Mouse (Mus musculus): Measurements from ENCODE around the gene Dhx34. TPM values are rescaled to one million over a fixed set of nuclear protein-coding genes. Genes with fewer than 3 reads are reported as not detected.
"Not testable (repeated sequence)": the region's sequence is repeated elsewhere in the genome, so short reads cannot be mapped to it uniquely, and the experiment has no call there.

Dhx34 gene
- 9.0 and 10.3 TPM in 2 replicates for polyA plus RNA-seq (2014; fragmentation: Nextera tagmentation; extraction: Ambion mirVana)

DNA sequence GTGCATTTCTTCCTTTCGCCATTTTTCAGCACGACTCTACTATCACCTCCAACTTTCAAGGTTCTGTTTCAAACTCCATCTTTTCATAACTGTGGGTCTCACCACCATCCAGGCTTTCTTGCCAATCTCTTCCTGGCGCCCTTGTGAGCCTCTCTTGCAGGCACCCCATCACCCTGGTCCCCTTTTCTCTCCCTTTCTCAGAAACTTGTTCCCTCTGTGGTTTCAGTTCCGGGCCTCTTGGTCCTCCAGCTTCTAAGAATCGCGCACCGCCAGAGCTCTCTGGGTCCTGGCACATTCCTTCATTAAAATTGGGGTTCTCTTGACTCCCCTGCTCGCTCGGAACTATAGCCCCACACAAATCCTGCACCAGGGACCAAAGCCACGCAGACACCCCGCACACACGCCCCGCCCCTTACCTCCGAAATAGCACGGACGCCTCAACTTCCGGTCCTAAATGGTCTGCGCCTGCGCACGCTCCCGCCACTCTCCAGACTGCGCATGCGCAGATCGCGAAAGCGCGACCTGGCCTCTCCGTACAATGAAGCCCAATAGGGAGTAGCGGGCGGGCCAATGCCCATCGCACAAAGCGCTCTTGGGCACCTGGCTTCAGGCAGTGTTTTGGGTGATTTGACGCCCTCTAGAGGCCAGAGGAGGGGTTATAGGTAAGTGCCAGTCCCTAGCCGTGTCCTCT lies at the start of gene Dhx34:
Dhx34 (minus strand) TSS at position 456 of the 691 bp plus-strand sequence.
- Histone ChIP-seq H3K4me3 (ENCODE audit: low read depth, low read length) (peak within 1 kb of the TSS; percentile 59), H3K27me3 (ENCODE audit: control insufficient read depth, insufficient read depth, low read length) (no peaks in the 10 kb centered on the region), H3K9me3 (ENCODE audit: control insufficient read depth, low read length) (no peaks in the 10 kb centered on the region), H3K9ac (ENCODE audit: low read length) (peak within 1 kb of the TSS; percentile 76), H3K4me1 (ENCODE audit: control insufficient read depth, insufficient read depth, low read length) (peaks cover 4% of the 10 kb centered on the region), H3K36me3 (ENCODE audit: control insufficient read depth, insufficient read depth, low read length) (no peaks in the 10 kb centered on the region; the same call in 1 of the 2 replicates), H3K27ac (ENCODE audit: low read depth, low read length) (no peak within 1 kb of the TSS), H3K4me2 (peak within 1 kb of the TSS; percentile 65)
- DNase-seq (ENCODE audit: low spot score, missing footprints) (peak; percentile 100), ATAC-seq (ENCODE audit: low FRiP score) (peak; percentile 96)
- WGBS, result 2% methylated on average over 34 of the region's 34 CpGs

DNA sequence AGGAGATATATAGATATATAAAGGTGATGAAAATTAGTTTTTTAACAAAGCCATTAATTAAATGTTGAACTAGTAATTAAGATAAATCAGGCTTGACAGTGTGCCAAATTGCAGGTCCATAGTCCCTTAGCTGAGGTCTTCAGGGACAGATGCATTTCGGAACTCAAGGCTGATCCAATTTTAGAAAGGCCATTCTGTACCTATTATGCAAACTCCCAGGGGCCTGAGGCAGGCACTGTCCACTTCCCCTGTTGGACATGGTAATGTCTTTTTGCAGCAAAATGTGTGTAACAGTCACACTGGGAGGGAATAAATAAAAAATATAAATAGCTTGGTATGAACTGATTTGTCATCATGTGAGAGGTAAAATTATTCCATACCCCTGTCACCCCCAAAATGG lies 49.3 kb upstream of the Dhx34 start:
- Histone ChIP-seq H3K4me2 (no peak overlapping the region), H3K27me3 (ENCODE audit: control insufficient read depth, insufficient read depth, low read length) (peaks cover 3% of the 10 kb centered on the region), H3K27ac (ENCODE audit: low read depth, low read length) (no peak overlapping the region), H3K4me3 (ENCODE audit: low read depth, low read length) (no peak overlapping the region), H3K4me1 (ENCODE audit: control insufficient read depth, insufficient read depth, low read length) (peaks cover 17% of the 10 kb centered on the region), H3K36me3 (ENCODE audit: control insufficient read depth, insufficient read depth, low read length) (peaks cover 5% of the 10 kb centered on the region; the same call in 1 of the 2 replicates), H3K9ac (ENCODE audit: low read length) (no peak overlapping the region), H3K9me3 (ENCODE audit: control insufficient read depth, low read length) (no peaks in the 10 kb centered on the region)
- no peak for ATAC-seq (ENCODE audit: low FRiP score)
- peak; percentile 2 for DNase-seq (ENCODE audit: low spot score, missing footprints)
- 80% methylated on average over 1 of the region's 1 CpGs for WGBS

DNA sequence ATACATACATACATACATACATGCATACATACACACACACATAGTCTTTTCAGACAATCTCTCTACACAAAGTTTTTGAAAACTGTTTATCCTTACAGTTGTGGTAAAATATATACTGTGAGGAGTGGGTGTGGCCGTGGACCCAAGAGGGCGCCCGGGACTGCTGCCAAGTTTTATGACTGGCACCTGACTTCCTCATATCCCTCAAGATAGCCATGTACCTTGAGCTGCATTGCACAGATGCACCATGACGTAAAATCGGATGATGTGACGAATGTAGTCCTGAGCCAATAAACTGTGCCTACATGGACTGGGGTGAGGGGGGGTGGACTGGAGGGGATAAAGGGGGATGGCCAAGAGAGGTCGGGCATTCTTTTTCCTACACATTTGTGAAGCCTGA lies 44.8 kb upstream of the Dhx34 start:
- DNase-seq (ENCODE audit: low spot score, missing footprints); H3K27ac ChIP-seq (ENCODE audit: low read depth, low read length); H3K4me2 ChIP-seq; H3K4me1 ChIP-seq (ENCODE audit: control insufficient read depth, insufficient read depth, low read length); H3K9me3 ChIP-seq (ENCODE audit: control insufficient read depth, low read length); H3K4me3 ChIP-seq (ENCODE audit: low read depth, low read length); H3K27me3 ChIP-seq (ENCODE audit: control insufficient read depth, insufficient read depth, low read length); ATAC-seq (ENCODE audit: low FRiP score); H3K9ac ChIP-seq (ENCODE audit: low read length); H3K36me3 ChIP-seq (ENCODE audit: control insufficient read depth, insufficient read depth, low read length): not testable (repeated sequence)
- 91% methylated on average over 7 of the region's 7 CpGs for WGBS

DNA sequence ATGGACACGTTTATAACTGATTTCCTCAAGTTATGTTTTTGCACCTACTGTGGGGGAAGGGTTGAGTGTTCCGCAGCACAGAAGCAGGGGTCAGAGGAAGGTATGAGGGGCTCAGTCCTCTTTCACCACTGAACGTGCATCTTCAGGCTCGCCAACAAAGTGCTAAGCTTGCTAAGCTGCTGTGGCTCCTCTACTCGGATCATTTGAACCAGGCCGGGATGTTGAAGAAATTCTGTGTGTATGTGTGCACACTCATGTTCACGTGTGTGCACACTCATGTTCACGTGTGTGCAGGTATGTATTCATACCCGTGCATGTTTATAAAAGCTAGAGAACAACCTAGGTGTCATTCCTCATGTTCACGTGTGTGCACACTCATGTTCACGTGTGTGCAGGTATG lies 44.0 kb upstream of the Dhx34 start:
- Histone ChIP-seq H3K9ac (ENCODE audit: low read length) (no peak overlapping the region), H3K27ac (ENCODE audit: low read depth, low read length) (no peak overlapping the region), H3K36me3 (ENCODE audit: control insufficient read depth, insufficient read depth, low read length) (no peaks in the 10 kb centered on the region), H3K27me3 (ENCODE audit: control insufficient read depth, insufficient read depth, low read length) (no peaks in the 10 kb centered on the region; the same call in 1 of the 2 replicates), H3K9me3 (ENCODE audit: control insufficient read depth, low read length) (no peaks in the 10 kb centered on the region; the same call in 1 of the 2 replicates), H3K4me2 (no peak overlapping the region), H3K4me3 (ENCODE audit: low read depth, low read length) (no peak overlapping the region), H3K4me1 (ENCODE audit: control insufficient read depth, insufficient read depth, low read length) (no peaks in the 10 kb centered on the region)
- ATAC-seq (ENCODE audit: low FRiP score), result no peak
- WGBS, result 87% methylated on average over 11 of the region's 11 CpGs
- peak; percentile 68 for DNase-seq (ENCODE audit: low spot score, missing footprints)

DNA sequence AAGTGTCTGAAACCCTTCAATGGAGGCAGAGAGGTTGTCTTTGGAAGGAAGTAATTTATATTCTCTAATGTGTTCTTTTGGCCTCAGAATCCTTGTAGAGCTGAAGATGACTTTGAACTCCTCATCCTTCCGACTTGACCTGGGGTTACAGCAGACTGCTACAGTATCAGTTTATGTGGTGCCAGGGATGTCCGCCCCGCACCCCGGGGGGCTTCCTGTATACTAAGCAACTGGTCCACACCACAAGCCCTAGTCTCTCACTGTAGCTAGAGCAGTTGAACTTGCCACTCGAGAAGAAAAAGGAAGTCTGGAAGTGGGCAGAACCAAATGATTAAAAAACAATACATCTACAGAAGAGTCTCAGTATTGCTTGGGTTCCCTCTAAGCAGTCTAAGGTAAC lies 42.0 kb upstream of the Dhx34 start:
- no peak for DNase-seq (ENCODE audit: low spot score, missing footprints)
- no peaks in the 10 kb centered on the region for H3K4me1 ChIP-seq (ENCODE audit: control insufficient read depth, insufficient read depth, low read length)
- WGBS, result 77% methylated on average over 5 of the region's 5 CpGs
- no peak for ATAC-seq (ENCODE audit: low FRiP score)
- H3K27me3 ChIP-seq (ENCODE audit: control insufficient read depth, insufficient read depth, low read length), result no peaks in the 10 kb centered on the region
- no peaks in the 10 kb centered on the region for H3K36me3 ChIP-seq (ENCODE audit: control insufficient read depth, insufficient read depth, low read length)
- no peak overlapping the region for H3K27ac ChIP-seq (ENCODE audit: low read depth, low read length)
- H3K9ac ChIP-seq (ENCODE audit: low read length), result no peak overlapping the region
- H3K4me2 ChIP-seq, result no peak overlapping the region
- H3K9me3 ChIP-seq (ENCODE audit: control insufficient read depth, low read length), result no peaks in the 10 kb centered on the region; the same call in 1 of the 2 replicates
- H3K4me3 ChIP-seq (ENCODE audit: low read depth, low read length), result no peak overlapping the region

DNA sequence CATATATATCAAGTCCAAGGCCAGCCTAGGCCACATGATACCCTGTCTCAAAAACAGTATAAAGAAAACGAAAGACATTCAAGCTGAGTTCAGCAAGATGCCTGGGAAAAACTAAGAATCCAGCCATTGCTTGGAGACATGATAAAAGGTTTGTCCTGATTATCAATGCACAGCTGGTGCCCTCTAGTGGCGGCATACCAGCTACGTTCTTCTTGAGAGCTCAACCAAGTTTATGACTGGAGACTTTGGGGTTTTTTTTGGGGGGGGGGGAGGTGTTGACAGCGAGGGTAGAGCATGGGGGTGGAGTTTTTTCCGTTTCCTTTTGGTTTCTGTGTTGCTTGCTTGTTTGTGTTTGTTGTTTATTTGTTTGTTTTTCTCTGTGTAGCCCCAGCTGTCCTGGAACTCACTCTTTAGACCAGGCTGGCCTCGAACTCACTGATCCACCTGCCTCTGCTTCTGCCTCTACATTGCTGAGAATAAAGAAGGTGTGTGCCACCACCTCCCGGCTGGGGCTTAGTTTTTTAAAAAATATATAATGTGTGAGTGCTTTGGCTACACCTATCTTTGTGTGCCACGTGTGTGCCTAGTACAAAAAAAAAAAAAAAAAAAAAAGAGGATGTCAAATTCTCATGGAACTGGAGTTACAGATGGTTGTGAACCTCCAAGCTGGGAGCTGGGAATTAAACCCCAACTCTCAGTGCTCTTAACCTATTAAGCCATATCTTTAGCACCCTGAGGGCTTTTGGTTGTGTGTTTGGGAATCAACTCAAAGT lies 41.4 kb upstream of the Dhx34 start:
- 28% methylated on average over 8 of the region's 8 CpGs for WGBS
- no peak for ATAC-seq (ENCODE audit: low FRiP score)
- no peak overlapping the region for H3K4me2 ChIP-seq

DNA sequence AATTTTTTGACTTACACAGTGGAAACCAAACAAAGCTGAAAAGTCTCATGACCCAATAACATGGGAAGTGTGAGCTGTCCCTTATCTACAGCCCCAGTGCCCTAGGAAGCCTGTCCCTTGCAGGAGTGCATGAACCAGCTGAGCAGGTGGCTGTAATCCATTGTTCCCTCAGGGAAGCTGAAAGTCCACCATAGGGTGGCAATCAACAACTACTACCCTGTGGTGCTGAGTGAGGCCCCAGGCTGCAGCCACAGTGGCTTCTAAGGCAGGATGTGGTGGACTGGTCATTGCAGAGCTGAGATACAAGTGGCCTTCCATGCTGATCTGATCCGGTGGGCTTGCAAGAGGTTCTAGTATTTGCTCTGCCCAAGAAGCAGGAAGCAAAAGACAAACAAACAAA lies 39.3 kb upstream of the Dhx34 start:
- Histone ChIP-seq H3K4me1 (ENCODE audit: control insufficient read depth, insufficient read depth, low read length) (no peaks in the 10 kb centered on the region), H3K27me3 (ENCODE audit: control insufficient read depth, insufficient read depth, low read length) (no peaks in the 10 kb centered on the region), H3K27ac (ENCODE audit: low read depth, low read length) (no peak overlapping the region), H3K9me3 (ENCODE audit: control insufficient read depth, low read length) (no peaks in the 10 kb centered on the region; the same call in 1 of the 2 replicates), H3K4me3 (ENCODE audit: low read depth, low read length) (no peak overlapping the region), H3K36me3 (ENCODE audit: control insufficient read depth, insufficient read depth, low read length) (no peaks in the 10 kb centered on the region), H3K9ac (ENCODE audit: low read length) (no peak overlapping the region), H3K4me2 (no peak overlapping the region)
- ATAC-seq (ENCODE audit: low FRiP score) (no peak), DNase-seq (ENCODE audit: low spot score, missing footprints) (no peak)
- WGBS, result 60% methylated on average over 1 of the region's 1 CpGs

More for the DNA sequence above, 41.4 kb upstream of the Dhx34 start:
- H3K9me3 ChIP-seq (ENCODE audit: control insufficient read depth, low read length), result no peaks in the 10 kb centered on the region; the same call in 1 of the 2 replicates
- H3K36me3 ChIP-seq (ENCODE audit: control insufficient read depth, insufficient read depth, low read length), result no peaks in the 10 kb centered on the region
- no peak overlapping the region for H3K9ac ChIP-seq (ENCODE audit: low read length)
- H3K27ac ChIP-seq (ENCODE audit: low read depth, low read length), result no peak overlapping the region
- no peaks in the 10 kb centered on the region for H3K27me3 ChIP-seq (ENCODE audit: control insufficient read depth, insufficient read depth, low read length)
- H3K4me1 ChIP-seq (ENCODE audit: control insufficient read depth, insufficient read depth, low read length), result no peaks in the 10 kb centered on the region
- peak; percentile 96 for DNase-seq (ENCODE audit: low spot score, missing footprints)
- H3K4me3 ChIP-seq (ENCODE audit: low read depth, low read length), result no peak overlapping the region

DNA sequence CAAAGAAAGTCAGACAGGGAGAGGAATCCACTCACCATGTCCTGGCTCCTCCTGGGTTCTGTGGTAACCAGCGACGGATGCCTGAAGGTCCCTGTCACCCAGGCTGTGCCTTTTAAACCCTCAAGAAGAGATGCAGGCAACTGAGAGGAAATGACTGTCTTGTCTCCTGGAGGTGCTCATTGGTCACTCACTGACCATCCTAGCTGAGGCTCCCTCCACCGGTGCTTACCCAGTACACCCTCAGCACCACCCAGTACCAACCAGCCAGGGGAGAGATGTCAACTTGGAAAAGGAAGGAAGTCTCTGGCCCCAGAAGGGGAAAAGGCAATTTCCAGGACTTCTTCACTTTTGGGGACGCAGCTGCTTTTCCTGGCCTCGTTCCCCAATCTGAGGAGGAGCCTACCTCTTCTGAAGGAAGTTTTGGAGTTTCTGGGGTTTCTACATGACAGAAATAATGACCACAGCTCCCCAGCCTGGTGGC lies 37.3 kb upstream of the Dhx34 start, which contains the start of gene C5ar1:
C5ar1 (minus strand) TSS at position 431 of the 481 bp plus-strand sequence.
- no peak within 1 kb of the TSS for H3K4me2 ChIP-seq
- H3K27me3 ChIP-seq (ENCODE audit: control insufficient read depth, insufficient read depth, low read length), result no peaks in the 10 kb centered on the region
- H3K9ac ChIP-seq (ENCODE audit: low read length), result no peak within 1 kb of the TSS
- no peaks in the 10 kb centered on the region for H3K4me1 ChIP-seq (ENCODE audit: control insufficient read depth, insufficient read depth, low read length)
- H3K4me3 ChIP-seq (ENCODE audit: low read depth, low read length), result no peak within 1 kb of the TSS
- no peaks in the 10 kb centered on the region for H3K9me3 ChIP-seq (ENCODE audit: control insufficient read depth, low read length)
- no peak for DNase-seq (ENCODE audit: low spot score, missing footprints)
- 86% methylated on average over 5 of the region's 5 CpGs for WGBS
- no peak for ATAC-seq (ENCODE audit: low FRiP score)
- H3K36me3 ChIP-seq (ENCODE audit: control insufficient read depth, insufficient read depth, low read length), result no peaks in the 10 kb centered on the region
- no peak within 1 kb of the TSS for H3K27ac ChIP-seq (ENCODE audit: low read depth, low read length)

DNA sequence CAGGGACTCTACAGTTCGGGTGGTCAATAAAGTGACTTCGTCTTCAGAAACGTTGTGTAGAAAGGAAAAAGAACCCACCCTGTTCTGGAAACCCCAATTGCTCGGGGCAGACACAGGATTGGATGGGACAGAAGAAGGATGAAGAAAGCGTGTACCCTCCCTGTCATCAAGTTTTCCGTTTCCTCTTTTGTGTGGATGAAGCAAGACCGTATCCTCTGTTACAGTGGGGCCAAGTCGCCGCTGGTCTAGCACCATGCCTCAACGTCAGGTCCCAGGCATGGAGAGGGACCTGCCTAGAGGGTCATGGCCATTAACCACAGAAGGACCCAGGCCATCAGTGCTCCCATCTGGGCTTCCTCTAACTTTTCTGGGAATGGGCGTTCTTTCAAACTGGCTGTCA lies 36.0 kb upstream of the Dhx34 start:
- no peaks in the 10 kb centered on the region for H3K27me3 ChIP-seq (ENCODE audit: control insufficient read depth, insufficient read depth, low read length)
- no peak overlapping the region for H3K4me3 ChIP-seq (ENCODE audit: low read depth, low read length)
- ATAC-seq (ENCODE audit: low FRiP score) (no peak), DNase-seq (ENCODE audit: low spot score, missing footprints) (no peak)
- no peak overlapping the region for H3K27ac ChIP-seq (ENCODE audit: low read depth, low read length)
- H3K4me2 ChIP-seq, result no peak overlapping the region
- no peaks in the 10 kb centered on the region for H3K9me3 ChIP-seq (ENCODE audit: control insufficient read depth, low read length)
- H3K9ac ChIP-seq (ENCODE audit: low read length), result no peak overlapping the region
- no peaks in the 10 kb centered on the region for H3K36me3 ChIP-seq (ENCODE audit: control insufficient read depth, insufficient read depth, low read length)
- no peaks in the 10 kb centered on the region for H3K4me1 ChIP-seq (ENCODE audit: control insufficient read depth, insufficient read depth, low read length)
- WGBS, result 91% methylated on average over 11 of the region's 11 CpGs

Measured in midbrain, embryonic 11.5 days (tissue).